Mouse (Mus musculus) adrenal gland, adult 18-20 months (tissue): Measurements from ENCODE around the gene Olfr1198. TPM values are rescaled to one million over a fixed set of nuclear protein-coding genes. Genes with fewer than 3 reads are reported as not detected.

Source experiments
- DNase-seq, 2 experiments: peaks; one replicate each; pipeline ENCODE4 v3.0.0; 2021 to 2022; ENCODE audit warnings: low spot score in 2 of 2
- long read RNA-seq, 2 experiments: library from polyadenylated mRNA; stranded (forward); transcript quantifications; one replicate each; pipeline ENCODE4 v2.0.0; 2021
- total RNA-seq, 2 experiments: library from RNA; stranded (reverse); gene quantifications; 1 replicate in 1 of 2; 2 replicates in 1 of 2; pipeline ENCODE4 v1.2.3; 2021

Gene Olfr1198
- total RNA-seq = not detected
- long read RNA-seq, experiment 1 = 0 reads
- long read RNA-seq, experiment 2 = 0 reads

GRCm38 (mm10) chr2:88751270-88751669 lies at the start of gene Olfr1198:
TSS of gene Olfr1198 (minus strand) at chr2:88751370.
- DNase-seq = no peak

- DNase-seq = no peak
Observed at GRCm38 (mm10) chr2:88792736-88793135, 41.6 kb upstream of the Olfr1198 start, which contains the start of gene Olfr1201. TSS of gene Olfr1201 (plus strand) at chr2:88793036.

- DNase-seq = no peak
Observed at GRCm38 (mm10) chr2:88770388-88770787, 19.2 kb upstream of the Olfr1198 start, which contains the start of gene Olfr1200. TSS of gene Olfr1200 (minus strand) at chr2:88770488.

- no peak for DNase-seq
Observed at GRCm38 (mm10) chr2:88760369-88760768, 9.2 kb upstream of the Olfr1198 start, which contains the start of gene Olfr1199. TSS of gene Olfr1199 (minus strand) at chr2:88760469.

GRCm38 (mm10) chr2:88743379-88743778 lies 7.8 kb downstream of the Olfr1198 start:
- DNase-seq = no peak

- DNase-seq = no peak
Observed at GRCm38 (mm10) chr2:88732266-88732665, 18.9 kb downstream of the Olfr1198 start, which contains the start of gene Olfr1197. TSS of gene Olfr1197 (minus strand) at chr2:88732366.

- no peak for DNase-seq
Observed at GRCm38 (mm10) chr2:88704497-88704896, 46.7 kb downstream of the Olfr1198 start, which contains the start of gene Olfr1196. TSS of gene Olfr1196 (minus strand) at chr2:88704597.

Other genes starting within 250 kb of the Olfr1198 start
- gene Olfr1186, start 232.8 kb downstream of the Olfr1198 start, total RNA-seq = not detected
- gene Olfr1188, start 194.4 kb downstream of the Olfr1198 start, total RNA-seq = not detected
- gene Olfr1189, start 164.9 kb downstream of the Olfr1198 start, total RNA-seq = not detected
- gene Olfr1191-ps1, start 110.8 kb downstream of the Olfr1198 start, total RNA-seq = not detected
- not detected for gene Olfr1192-ps1, start 102.9 kb downstream of the Olfr1198 start, total RNA-seq
- not detected for gene Olfr1193, start 75.7 kb downstream of the Olfr1198 start, total RNA-seq
- gene Olfr1195, start 62.2 kb downstream of the Olfr1198 start, total RNA-seq = not detected
- not detected for gene Olfr1196, start 46.8 kb downstream of the Olfr1198 start, total RNA-seq
- not detected for gene Olfr1197, start 19.0 kb downstream of the Olfr1198 start, total RNA-seq
- not detected for gene Olfr1199, start 9.1 kb upstream of the Olfr1198 start, total RNA-seq
- not detected for gene Olfr1200, start 19.1 kb upstream of the Olfr1198 start, total RNA-seq
- not detected for gene Olfr1201, start 41.7 kb upstream of the Olfr1198 start, total RNA-seq
- gene Olfr1202, start 63.1 kb upstream of the Olfr1198 start, total RNA-seq = not detected
- gene Olfr1205, start 78.4 kb upstream of the Olfr1198 start, total RNA-seq = not detected
- gene Olfr1204, start 97.9 kb upstream of the Olfr1198 start, total RNA-seq = not detected
- not detected for gene Olfr1206, start 111.9 kb upstream of the Olfr1198 start, total RNA-seq
- gene Olfr1208, start 150.9 kb upstream of the Olfr1198 start, total RNA-seq = not detected
- not detected for gene Olfr1209, start 163.8 kb upstream of the Olfr1198 start, total RNA-seq
- gene Olfr1211, start 186.7 kb upstream of the Olfr1198 start, total RNA-seq = not detected
- gene Olfr1212, start 202.6 kb upstream of the Olfr1198 start, total RNA-seq = not detected
- gene Gm13762, start 228.9 kb upstream of the Olfr1198 start, total RNA-seq = not detected
- gene Olfr1214, start 241.3 kb upstream of the Olfr1198 start, total RNA-seq = not detected